Mouse (Mus musculus) liver, embryonic 12.5 days (tissue): ENCODE measurements around the gene Txn1. TPM values are rescaled to one million over a fixed set of nuclear protein-coding genes. Genes with fewer than 3 reads are reported as not detected.

ENCODE experiments used
- ATAC-seq: fragments of 200-750 bp; cut with Nextera tagmentation; 2 replicates; pipeline ENCODE4 v1.8.0; 2017; ENCODE audit warnings: moderate number of reproducible peaks, mild to moderate bottlenecking, moderate library complexity
- H3K27ac ChIP-seq: fragments of 300-500 bp; sonication (generic); 2 replicates; pipeline ENCODE4 v1.5.1; 2016; ENCODE audit warnings: mild to moderate bottlenecking
- H3K27me3 ChIP-seq: fragments of 300-500 bp; sonication (generic); replicated peaks from 2 replicates; pipeline ENCODE4 v1.6.1; 2016; ENCODE audit warnings: mild to moderate bottlenecking, moderate library complexity
- H3K36me3 ChIP-seq: fragments of 300-500 bp; sonication (generic); 2 replicates; pipeline ENCODE4 v1.6.1; 2016; ENCODE audit warnings: mild to moderate bottlenecking, moderate library complexity
- H3K4me1 ChIP-seq: fragments of 300-500 bp; sonication (generic); 2 replicates; pipeline ENCODE4 v1.6.1; 2016
- H3K4me2 ChIP-seq: fragments of 300-500 bp; sonication (generic); 2 replicates; pipeline ENCODE4 v1.6.1; 2016; ENCODE audit warnings: mild to moderate bottlenecking, moderate library complexity
- H3K4me3 ChIP-seq: fragments of 300-500 bp; sonication (generic); 2 replicates; pipeline ENCODE4 v1.5.1; 2016; ENCODE audit warnings: mild to moderate bottlenecking, moderate library complexity
- H3K9ac ChIP-seq: fragments of 300-500 bp; sonication (generic); 2 replicates; pipeline ENCODE4 v1.6.1; 2016; ENCODE audit warnings: mild to moderate bottlenecking, moderate library complexity
- H3K9me3 ChIP-seq: fragments of 300-500 bp; sonication (generic); replicated peaks from 2 replicates; pipeline ENCODE4 v1.6.1; 2016; ENCODE audit warnings: mild to moderate bottlenecking, moderate library complexity
- WGBS: fragments of 180-500 bp; shearing (Covaris S2); methylation state at CpG from one replicate; pipeline ENCODE4 v1.1.7; 2016; ENCODE audit not compliant: insufficient replicate concordance; 5-methylcytosine and 5-hydroxymethylcytosine counted together
- polyA plus RNA-seq: library from polyadenylated mRNA; unstranded; fragments of >200 nt; fragmentation: Nextera tagmentation; extraction: Ambion mirVana; gene quantifications from 2 replicates; pipeline ENCODE4 v1.2.1, GENCODE M21; 2016

Gene Txn1
- polyA plus RNA-seq, result 278 and 288 TPM in 2 replicates

DNA sequence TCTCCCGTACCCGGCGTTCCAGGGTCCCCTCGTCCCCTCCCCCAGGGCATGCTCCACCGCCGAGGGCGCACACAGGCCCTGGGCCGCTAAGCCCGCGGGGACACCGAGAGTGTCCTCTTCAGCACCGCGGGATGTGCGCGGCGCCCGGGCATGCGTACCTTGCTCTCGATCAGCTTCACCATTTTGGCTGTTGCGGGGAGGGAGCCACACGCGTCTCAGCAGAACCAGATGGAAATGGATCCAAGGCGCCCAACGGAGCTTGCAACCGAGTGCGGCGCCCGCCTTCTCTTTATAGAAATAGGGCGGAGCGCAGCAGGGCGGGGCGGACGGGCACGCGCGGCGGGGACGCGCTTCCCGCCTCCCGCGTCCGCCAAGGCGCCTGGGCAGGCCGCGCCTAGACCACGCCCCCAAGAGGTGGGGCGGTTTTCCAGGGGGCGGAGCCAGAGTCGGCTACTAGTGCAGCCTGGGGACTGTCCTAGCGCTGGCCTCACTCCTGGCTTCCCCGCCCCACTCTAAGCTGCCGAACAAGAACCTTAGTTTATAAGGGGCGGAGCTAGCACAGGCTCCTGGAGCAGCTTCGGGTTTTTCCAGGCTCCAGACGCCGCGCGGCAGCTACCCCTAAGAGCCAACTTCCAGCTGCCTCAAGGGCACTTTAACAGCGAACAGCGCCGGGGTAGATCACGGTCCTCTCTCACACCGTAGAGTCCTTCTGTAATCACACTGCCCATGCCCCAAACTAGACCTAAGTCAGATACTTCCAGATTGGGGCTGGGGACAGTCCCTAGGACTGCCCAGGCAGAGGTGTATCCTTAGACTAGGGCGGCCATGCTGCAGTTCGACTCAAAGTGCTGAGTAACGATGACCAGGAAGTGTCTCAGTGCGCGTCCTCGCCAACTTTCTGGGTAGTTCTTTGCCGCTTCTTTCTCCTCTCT, at the start of gene Txn1:
Gene Txn1 (minus strand): TSS at position 383 of the 932 bp plus-strand sequence.
- WGBS, result under 1% methylated on average over 71 of the region's 71 CpGs

GRCm38 (mm10) chr4:58003501-58003900, 47.3 kb upstream of the Txn1 start:
- no peaks in the 10 kb centered on the region for H3K27me3 ChIP-seq
- no peak overlapping the region for H3K4me3 ChIP-seq
- H3K9ac ChIP-seq, result no peak overlapping the region
- H3K4me2 ChIP-seq, result no peak overlapping the region
- no peaks in the 10 kb centered on the region for H3K4me1 ChIP-seq
- no peak for ATAC-seq
- WGBS, result 51% methylated on average over 3 of the region's 3 CpGs
- H3K27ac ChIP-seq, result no peak overlapping the region
- H3K36me3 ChIP-seq, result no peaks in the 10 kb centered on the region
- H3K9me3 ChIP-seq, result no peaks in the 10 kb centered on the region

More for the DNA sequence above, at the start of gene Txn1:
- peak within 1 kb of the TSS; percentile 98 for H3K27ac ChIP-seq
- H3K9ac ChIP-seq, result peak within 1 kb of the TSS; percentile 85
- H3K4me3 ChIP-seq, result peak within 1 kb of the TSS; percentile 79
- H3K4me1 ChIP-seq, result peaks cover 53% of the 10 kb centered on the region
- no peaks in the 10 kb centered on the region for H3K27me3 ChIP-seq
- H3K9me3 ChIP-seq, result peaks cover 1% of the 10 kb centered on the region; the same call in 1 of the 2 replicates
- ATAC-seq, result peak; percentile 95
- peaks cover 28% of the 10 kb centered on the region for H3K36me3 ChIP-seq
- H3K4me2 ChIP-seq, result peak within 1 kb of the TSS; percentile 87

DNA sequence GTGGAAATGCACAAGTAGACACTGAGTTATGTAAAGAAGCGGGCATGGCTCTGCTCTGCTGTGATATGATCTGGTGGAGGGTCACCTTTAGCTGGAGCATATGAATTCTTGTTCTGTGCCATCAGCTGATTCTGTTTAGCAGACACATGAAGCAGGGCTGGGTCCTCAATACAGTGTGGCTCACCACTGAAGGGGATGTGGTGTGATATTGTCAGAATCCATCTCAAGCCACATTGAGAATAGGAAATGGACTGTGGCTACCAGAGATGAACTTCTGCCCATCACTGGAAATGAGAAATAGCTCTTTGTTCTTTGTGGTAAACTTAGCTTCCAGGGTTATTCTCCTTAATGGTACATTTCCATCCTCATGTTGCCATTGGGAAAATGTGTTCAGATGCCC, 35.2 kb upstream of the Txn1 start:
- Histone ChIP-seq H3K27me3 (no peaks in the 10 kb centered on the region), H3K4me1 (no peaks in the 10 kb centered on the region), H3K4me3 (no peak overlapping the region), H3K9me3 (no peaks in the 10 kb centered on the region), H3K27ac (no peak overlapping the region), H3K9ac (no peak overlapping the region), H3K36me3 (no peaks in the 10 kb centered on the region), H3K4me2 (no peak overlapping the region)
- ATAC-seq, result no peak
- 57% methylated on average over 1 of the region's 1 CpGs for whole genome bisulfite sequencing

DNA sequence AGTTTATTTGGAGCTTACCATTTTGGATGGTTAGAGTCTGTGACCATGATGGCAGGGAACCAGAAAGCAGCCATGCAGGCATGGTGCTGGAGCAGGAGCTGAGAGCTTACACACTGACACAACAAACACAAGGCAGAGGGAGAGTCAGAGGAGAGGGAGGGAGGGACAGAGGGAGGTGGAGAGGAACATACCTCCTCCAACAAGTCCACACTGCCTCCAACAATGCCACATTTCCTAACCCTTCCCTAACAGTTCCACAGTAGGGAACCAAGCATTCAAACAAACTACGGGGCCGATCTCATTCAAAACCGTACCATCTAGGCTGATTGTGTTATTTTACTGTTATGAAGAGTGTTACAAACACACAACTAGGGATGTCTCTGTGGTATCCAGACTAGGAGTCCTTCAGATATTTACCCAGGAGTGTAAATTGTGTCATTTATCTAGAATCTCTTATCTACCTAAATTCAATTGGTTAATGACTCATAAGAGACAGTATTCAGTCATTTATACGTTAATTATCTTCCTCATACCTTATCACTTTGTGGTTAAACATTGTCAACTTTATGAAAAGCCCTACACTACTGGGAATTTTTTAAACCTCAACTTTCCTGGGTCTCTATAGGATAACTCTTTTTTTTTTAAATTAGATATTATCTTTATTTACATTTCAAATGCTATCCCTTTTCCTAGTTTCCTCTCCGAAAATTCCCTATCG, 18.3 kb upstream of the Txn1 start:
- no peak overlapping the region for H3K4me3 ChIP-seq
- H3K4me2 ChIP-seq, result no peak overlapping the region
- no peaks in the 10 kb centered on the region for H3K36me3 ChIP-seq
- H3K9me3 ChIP-seq, result no peaks in the 10 kb centered on the region
- H3K27ac ChIP-seq, result no peak overlapping the region
- H3K4me1 ChIP-seq, result no peaks in the 10 kb centered on the region
- 72% methylated on average over 6 of the region's 6 CpGs for WGBS
- ATAC-seq, result no peak
- H3K27me3 ChIP-seq, result no peaks in the 10 kb centered on the region
- no peak overlapping the region for H3K9ac ChIP-seq

GRCm38 (mm10) chr4:57973592-57974268, 17.5 kb upstream of the Txn1 start:
- H3K27me3 ChIP-seq, result no peaks in the 10 kb centered on the region
- no peak for ATAC-seq
- no peak overlapping the region for H3K4me2 ChIP-seq
- no peaks in the 10 kb centered on the region for H3K36me3 ChIP-seq
- no peak overlapping the region for H3K9ac ChIP-seq
- no peak overlapping the region for H3K4me3 ChIP-seq
- H3K27ac ChIP-seq, result no peak overlapping the region
- no peaks in the 10 kb centered on the region for H3K4me1 ChIP-seq
- H3K9me3 ChIP-seq, result no peaks in the 10 kb centered on the region
- WGBS, result 60% methylated on average over 6 of the region's 6 CpGs

- no peak for ATAC-seq
These were observed 14.1 kb upstream of the Txn1 start for GRCm38 (mm10) chr4:57970285-57970684.

GRCm38 (mm10) chr4:57967195-57967594, 11.0 kb upstream of the Txn1 start:
- Histone ChIP-seq H3K27me3 (no peaks in the 10 kb centered on the region), H3K27ac (no peak overlapping the region), H3K9me3 (no peaks in the 10 kb centered on the region), H3K9ac (no peak overlapping the region), H3K36me3 (no peaks in the 10 kb centered on the region), H3K4me3 (no peak overlapping the region), H3K4me1 (no peaks in the 10 kb centered on the region), H3K4me2 (no peak overlapping the region)
- no peak for ATAC-seq
- WGBS, result 67% methylated on average over 3 of the region's 3 CpGs

More at GRCm38 (mm10) chr4:57970285-57970684, 14.1 kb upstream of the Txn1 start:
- Histone ChIP-seq H3K36me3 (no peaks in the 10 kb centered on the region), H3K4me1 (no peaks in the 10 kb centered on the region), H3K4me3 (no peak overlapping the region), H3K4me2 (no peak overlapping the region), H3K9me3 (no peaks in the 10 kb centered on the region), H3K9ac (no peak overlapping the region), H3K27ac (no peak overlapping the region), H3K27me3 (no peaks in the 10 kb centered on the region)

GRCm38 (mm10) chr4:57965516-57965915, 9.3 kb upstream of the Txn1 start:
- no peak overlapping the region for H3K4me3 ChIP-seq
- no peak overlapping the region for H3K27ac ChIP-seq
- H3K4me1 ChIP-seq, result no peaks in the 10 kb centered on the region
- ATAC-seq, result no peak
- H3K9me3 ChIP-seq, result no peaks in the 10 kb centered on the region
- no peaks in the 10 kb centered on the region for H3K36me3 ChIP-seq
- no peak overlapping the region for H3K4me2 ChIP-seq
- WGBS, result 82% methylated on average over 4 of the region's 4 CpGs
- H3K9ac ChIP-seq, result no peak overlapping the region
- no peaks in the 10 kb centered on the region for H3K27me3 ChIP-seq

GRCm38 (mm10) chr4:57964143-57964542, 7.9 kb upstream of the Txn1 start:
- Histone ChIP-seq H3K9ac (no peak overlapping the region), H3K4me3 (no peak overlapping the region), H3K9me3 (no peaks in the 10 kb centered on the region), H3K4me1 (0 out of 2 replicates have a peak, but pooled peaks cover under 1% of the 10 kb centered on the region), H3K27ac (no peak overlapping the region), H3K4me2 (no peak overlapping the region), H3K36me3 (no peaks in the 10 kb centered on the region), H3K27me3 (no peaks in the 10 kb centered on the region)
- ATAC-seq, result no peak
- 39% methylated on average over 1 of the region's 1 CpGs for WGBS

DNA sequence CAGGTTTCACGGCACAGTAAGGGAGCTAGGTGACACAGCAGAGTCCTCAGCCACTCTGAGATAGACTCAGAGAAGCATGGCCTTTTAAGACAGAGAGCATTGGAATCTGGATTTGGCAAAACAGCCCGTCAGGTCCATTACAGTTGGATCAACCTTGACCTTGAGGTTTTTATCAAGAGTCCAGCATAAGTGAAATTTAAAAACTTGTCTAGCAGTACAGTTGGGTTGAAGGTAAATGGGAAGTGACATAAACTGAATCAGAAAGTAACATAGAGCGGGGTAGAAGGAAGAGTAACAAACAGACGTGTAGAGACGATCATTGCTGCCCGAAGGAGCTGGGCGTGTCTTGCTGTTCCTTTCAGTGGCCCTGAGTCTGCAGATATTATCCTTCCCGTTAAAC, 2.8 kb upstream of the Txn1 start:
- Histone ChIP-seq H3K4me3 (no peak overlapping the region), H3K9me3 (no peaks in the 10 kb centered on the region), H3K4me2 (no peak overlapping the region), H3K4me1 (peaks cover 33% of the 10 kb centered on the region), H3K27me3 (no peaks in the 10 kb centered on the region), H3K27ac (no peak overlapping the region), H3K9ac (no peak overlapping the region), H3K36me3 (peaks cover 5% of the 10 kb centered on the region; the same call in 1 of the 2 replicates)
- WGBS, result 63% methylated on average over 8 of the region's 8 CpGs
- ATAC-seq, result no peak

DNA sequence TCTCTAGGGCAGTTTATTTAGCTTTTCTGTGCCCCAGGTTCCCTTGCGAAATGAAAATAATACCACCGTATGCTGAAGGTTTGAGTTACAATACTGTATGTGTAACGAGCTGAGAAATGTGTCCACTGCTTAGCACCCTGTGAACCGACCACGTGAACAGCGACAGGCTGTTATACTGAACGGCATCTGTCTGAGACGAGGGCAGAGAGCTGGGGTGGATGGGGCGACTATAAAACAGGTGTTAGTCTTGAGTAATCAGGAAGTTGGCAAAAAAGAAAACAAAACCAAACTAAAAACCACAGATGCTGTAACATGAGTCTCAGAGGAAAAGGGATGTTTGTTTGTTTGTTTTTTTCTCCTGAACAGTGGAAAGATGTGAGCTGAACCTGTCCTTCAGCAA, 1.9 kb upstream of the Txn1 start:
- Histone ChIP-seq H3K9ac (no peak overlapping the region), H3K4me3 (no peak overlapping the region), H3K36me3 (peaks cover 14% of the 10 kb centered on the region), H3K4me2 (peak overlapping the region; percentile 87; the same call in 1 of the 2 replicates), H3K9me3 (no peaks in the 10 kb centered on the region), H3K27me3 (no peaks in the 10 kb centered on the region), H3K27ac (no peak overlapping the region), H3K4me1 (peaks cover 42% of the 10 kb centered on the region)
- 77% methylated on average over 9 of the region's 9 CpGs for WGBS
- ATAC-seq, result no peak
